Mouse (Mus musculus) stomach, postnatal 0 days (tissue): ENCODE data around the gene Degs2.

Source experiments
- CTCF ChIP-seq: IDR thresholded peaks from 2 replicates; pipeline ENCODE4 v1.5.1; 2016; ENCODE audit warnings: antibody characterized with exemption, low read depth, mild to moderate bottlenecking, moderate library complexity
- EP300 ChIP-seq: optimal IDR thresholded peaks from 2 replicates; pipeline ENCODE3; 2016; ENCODE audit warnings: antibody characterized with exemption

DNA sequence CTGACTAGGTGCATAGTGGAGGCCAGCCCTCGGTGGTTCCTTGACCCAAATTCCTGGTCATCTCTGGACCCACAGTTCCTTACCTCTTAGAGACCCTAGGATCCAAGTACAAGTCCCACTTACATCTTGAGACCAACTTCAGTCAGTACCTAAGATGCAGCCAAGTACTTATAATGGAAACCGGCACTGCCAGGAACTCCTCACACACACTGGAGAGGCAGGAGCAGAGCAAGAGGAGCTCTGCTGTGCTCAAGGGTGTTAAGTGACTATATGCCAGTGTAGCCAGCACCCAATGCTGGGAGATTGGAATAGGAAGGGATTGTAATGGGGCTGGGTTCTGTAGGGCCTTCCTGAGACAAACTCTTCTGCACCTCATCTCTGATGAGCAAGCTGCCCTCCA is 27.2 kb downstream of the Degs2 start:
- no peak for TF ChIP-seq CTCF
- TF ChIP-seq EP300, result no peak
